Mouse (Mus musculus): Measurements from ENCODE around the gene Slc23a2.

Slc23a2 gene

GRCm38 (mm10) chr2:132020991-132021541 is 123.8 kb downstream of the Slc23a2 start:
- peak; percentile 37 for DNase-seq (ENCODE audit: low read depth, low spot score)

- no peak for DNase-seq (ENCODE audit: low read depth, low spot score)
Observed at GRCm38 (mm10) chr2:132020420-132020819, 124.5 kb downstream of the Slc23a2 start.

DNA sequence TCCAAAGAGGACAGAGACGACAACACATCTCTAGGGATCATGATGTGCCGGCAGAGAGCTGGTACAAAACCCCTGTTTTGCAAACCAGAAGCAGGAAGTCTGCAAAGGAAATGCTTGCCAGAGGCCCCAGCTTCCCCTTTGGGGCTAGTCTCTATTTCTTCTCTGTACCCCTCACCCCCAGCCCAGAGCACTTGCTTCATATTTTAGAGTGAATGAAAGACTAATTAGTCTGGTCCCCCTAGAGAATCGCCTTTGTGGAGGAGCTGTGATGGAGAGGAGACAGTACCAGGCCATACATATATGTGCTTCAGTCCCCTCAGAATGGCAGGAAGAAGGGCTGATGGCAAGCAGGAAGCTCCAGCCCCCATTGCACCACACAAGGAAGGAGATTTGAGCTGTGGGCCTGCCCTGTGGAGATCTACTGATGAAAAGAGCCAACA is 125.5 kb downstream of the Slc23a2 start:
- no peak for DNase-seq (ENCODE audit: low read depth, low spot score)

DNA sequence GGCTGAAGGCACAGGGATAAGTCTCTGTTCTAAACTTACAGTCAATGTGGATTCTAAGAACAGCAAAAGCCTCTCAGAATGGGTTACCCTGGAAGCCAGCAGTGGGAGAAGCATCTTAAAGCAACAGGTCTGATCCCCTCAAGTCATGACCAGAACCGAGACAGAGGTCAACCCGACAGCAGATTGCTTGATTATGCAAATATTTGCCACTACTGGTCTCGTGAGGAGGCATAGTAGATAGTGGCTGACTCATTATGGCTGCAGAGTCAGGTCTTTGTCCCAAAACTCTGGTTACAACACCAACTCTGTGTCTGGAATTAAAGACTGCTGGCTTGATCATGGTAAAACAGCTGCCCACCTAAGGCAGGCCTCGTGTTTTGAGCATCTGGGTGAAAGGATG is 126.8 kb downstream of the Slc23a2 start:
- DNase-seq (ENCODE audit: low read depth, low spot score) = no peak

GRCm38 (mm10) chr2:132017611-132018010 is 127.3 kb downstream of the Slc23a2 start:
- DNase-seq (ENCODE audit: low read depth, low spot score) = peak; percentile 38

DNA sequence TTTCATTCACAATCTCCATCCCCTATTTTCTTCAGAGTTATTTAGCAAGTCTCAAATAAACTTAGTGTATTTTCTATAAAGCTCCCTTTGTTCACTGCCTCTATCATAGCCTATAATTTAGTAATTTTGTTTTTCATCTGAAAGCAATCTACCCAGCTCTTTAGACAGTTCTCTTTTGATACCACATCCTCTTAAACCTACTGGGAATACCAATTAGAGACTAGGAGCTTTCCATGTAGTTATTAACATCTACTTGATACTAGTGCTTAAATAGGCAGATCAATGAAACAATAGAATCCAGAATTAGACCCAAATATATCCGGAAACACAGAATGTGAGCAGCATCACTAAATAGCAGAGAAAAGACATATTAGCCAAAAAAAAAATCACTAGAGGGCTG is 128.9 kb downstream of the Slc23a2 start:
- no peak for DNase-seq (ENCODE audit: low read depth, low spot score)

GRCm38 (mm10) chr2:132013152-132013551 is 131.8 kb downstream of the Slc23a2 start:
- DNase-seq (ENCODE audit: low read depth, low spot score) = no peak

GRCm38 (mm10) chr2:132010781-132011180 is 134.1 kb downstream of the Slc23a2 start:
- DNase-seq (ENCODE audit: low read depth, low spot score) = no peak

DNA sequence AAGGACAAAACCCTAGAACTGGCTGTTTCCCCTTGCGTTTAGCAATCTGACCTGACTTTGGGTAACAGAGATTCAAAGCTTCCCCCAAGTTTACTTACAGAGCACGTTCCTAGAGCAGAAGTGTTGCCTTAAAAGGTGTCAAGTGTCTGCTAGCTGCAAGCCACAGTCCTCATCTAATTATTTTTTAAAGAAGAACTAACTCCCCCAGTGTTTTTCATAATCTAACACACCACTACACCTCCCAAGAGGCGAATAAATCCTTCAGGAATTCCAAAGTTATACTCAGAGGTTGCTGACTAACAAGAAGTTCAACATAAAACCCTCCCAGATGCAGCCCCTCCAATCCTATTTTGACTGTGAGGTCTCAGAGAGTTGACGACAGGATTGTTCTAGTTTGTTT is 136.7 kb downstream of the Slc23a2 start:
- no peak for DNase-seq (ENCODE audit: low read depth, low spot score)

DNA sequence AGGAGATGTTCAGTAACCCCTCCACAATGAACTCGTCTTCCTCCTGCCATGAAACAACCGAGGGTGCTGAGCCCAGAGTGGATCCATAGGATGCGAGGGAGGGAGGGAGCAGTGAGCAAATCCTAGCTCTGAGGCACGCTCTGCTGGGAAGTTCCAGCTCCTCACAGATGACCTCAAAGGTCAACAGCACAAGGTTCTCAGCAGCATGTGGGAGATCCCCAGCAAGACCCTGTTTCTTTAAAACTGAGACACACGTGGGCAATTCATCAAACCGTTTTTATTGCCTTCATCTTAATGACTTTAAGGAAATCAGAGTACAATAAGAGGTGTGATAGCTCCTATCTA is 137.5 kb downstream of the Slc23a2 start:
- DNase-seq (ENCODE audit: low read depth, low spot score) = no peak

DNA sequence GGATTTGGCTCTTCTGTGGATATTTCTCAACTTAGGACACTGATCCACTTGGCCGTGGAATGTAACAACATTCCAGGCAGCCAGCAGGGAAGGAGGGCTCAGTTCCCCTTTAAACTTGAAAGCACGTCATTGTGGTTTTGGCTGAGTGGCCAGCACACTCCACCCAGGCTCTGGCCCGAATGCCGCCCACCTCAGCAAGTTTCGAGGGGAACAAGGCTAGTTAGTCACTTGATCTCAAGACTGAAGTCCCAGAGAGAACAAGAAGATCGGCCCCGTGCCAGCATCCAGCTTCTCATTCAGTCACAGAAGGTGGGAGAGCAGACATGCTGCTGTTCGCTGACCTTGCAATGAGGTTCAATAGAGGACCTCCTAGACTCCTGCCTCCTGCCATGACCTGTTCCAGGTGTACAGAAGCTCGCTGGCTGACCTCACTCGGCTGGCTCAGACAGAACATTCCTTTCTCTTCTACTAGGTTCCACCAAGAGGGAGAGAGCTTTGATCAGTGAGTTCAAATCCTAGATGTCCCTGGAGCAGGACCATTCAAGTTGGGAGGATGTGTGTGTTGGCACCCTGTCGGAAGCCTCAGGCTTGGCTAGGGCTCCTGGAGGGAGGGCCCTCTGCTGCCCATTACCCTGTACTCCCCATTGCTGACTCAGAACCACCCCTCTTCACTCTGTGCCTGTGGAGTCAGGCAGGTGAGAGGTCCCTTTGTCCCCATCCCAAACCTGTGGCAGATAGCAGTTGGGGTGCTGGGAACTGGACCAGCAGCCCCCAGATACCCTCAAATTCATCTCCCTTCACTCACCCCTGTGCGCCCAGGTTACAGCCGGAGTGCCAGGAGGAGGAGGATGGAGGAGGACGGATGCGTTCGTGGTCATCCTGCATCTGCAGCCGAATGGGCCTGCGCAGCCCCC is 138.1 kb downstream of the Slc23a2 start:
- peak; percentile 71 for DNase-seq (ENCODE audit: low read depth, low spot score)

DNA sequence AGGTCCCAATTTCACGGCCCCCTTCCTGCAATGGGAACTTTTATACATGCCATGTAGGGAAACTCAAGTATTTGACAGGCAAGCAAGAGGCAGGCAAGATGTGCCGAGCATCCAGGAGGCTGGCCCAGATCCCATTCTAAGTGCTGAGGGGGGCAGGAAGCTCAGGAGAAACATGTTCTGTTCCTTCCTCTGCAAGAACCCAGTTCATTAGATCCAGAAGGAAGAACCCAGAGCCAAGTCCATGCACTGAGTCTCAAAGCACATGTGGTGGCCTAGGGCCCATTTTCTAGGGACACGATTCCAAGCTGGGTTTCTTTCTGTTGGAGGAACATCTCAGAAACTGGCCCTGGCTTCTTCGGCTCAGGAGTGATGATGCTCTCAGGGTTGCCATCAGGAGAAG is 139.5 kb downstream of the Slc23a2 start:
- DNase-seq (ENCODE audit: low read depth, low spot score) = no peak

GRCm38 (mm10) chr2:132004495-132005136 is 140.3 kb downstream of the Slc23a2 start:
- no peak for DNase-seq (ENCODE audit: low read depth, low spot score)

DNA sequence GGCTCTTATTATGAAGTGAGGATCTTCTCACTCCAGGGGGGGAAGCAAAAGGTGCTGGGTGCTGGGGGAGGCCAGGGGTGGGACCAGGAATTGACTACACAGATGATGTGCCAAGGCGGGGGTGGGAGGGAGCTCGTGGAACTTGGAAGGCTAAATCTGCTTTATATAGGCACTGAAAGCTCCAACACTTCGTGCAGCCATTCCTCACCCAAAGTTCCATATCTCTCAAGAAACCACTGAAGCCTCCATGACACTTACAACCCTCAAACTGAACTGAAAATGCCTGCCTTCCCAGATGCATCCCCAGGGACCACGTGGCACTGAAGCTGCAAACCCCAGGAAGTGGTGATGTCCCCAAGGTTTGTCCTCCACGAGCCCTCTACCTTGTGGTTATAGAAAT is 141.0 kb downstream of the Slc23a2 start:
- DNase-seq (ENCODE audit: low read depth, low spot score) = no peak
